Mouse (Mus musculus): ENCODE measurements at regions not wholly inside any gene's neighbourhood (a gene's known extent, or its start where the extent isn't known, plus 50 kb on each side); places are given as distances from the start of the nearest gene placed in this dataset.
A peak's percentile ranks its signal among the peaks of the same experiment; 100 is the strongest.

GRCm38 (mm10) chr2:3959181-3959580 is 58.3 kb upstream of the Frmd4a start:
- H3K36me3 ChIP-seq (ENCODE audit: insufficient read depth, low read length), result no peaks in the 10 kb centered on the region
- H3K9me3 ChIP-seq (ENCODE audit: low read length), result no peaks in the 10 kb centered on the region
- ATAC-seq (ENCODE audit: low FRiP score) (0 out of 2 replicates have a peak, but pooled peaks have one; percentile 20), DNase-seq (ENCODE audit: low spot score) (peak; percentile 49)
- H3K27ac ChIP-seq (ENCODE audit: low read depth, low read length), result no peak overlapping the region
- TF ChIP-seq CTCF (IDR thresholded peaks at IDR 0.05), result no peak
- WGBS, result 83% methylated on average over 1 of the region's 1 CpGs
- H3K4me2 ChIP-seq (ENCODE audit: low read depth, low read length, poor library complexity, severe bottlenecking), result no peak overlapping the region
- H3K4me1 ChIP-seq (ENCODE audit: insufficient read depth, low read length), result no peaks in the 10 kb centered on the region
- no peak overlapping the region for H3K9ac ChIP-seq (replicated peaks; ENCODE audit: low read length, poor library complexity, severe bottlenecking)
- H3K4me3 ChIP-seq (ENCODE audit: low read depth, low read length), result no peak overlapping the region
- no peaks in the 10 kb centered on the region for H3K27me3 ChIP-seq (ENCODE audit: insufficient read depth, low read length)

GRCm38 (mm10) chr2:3960213-3960612 is 57.3 kb upstream of the Frmd4a start:
- TF ChIP-seq CTCF (IDR thresholded peaks at IDR 0.05), result no peak
- WGBS, result 87% methylated on average over 5 of the region's 5 CpGs
- no peak for DNase-seq (ENCODE audit: low spot score)
- H3K4me3 ChIP-seq (ENCODE audit: low read depth, low read length), result no peak overlapping the region
- H3K4me2 ChIP-seq (ENCODE audit: low read depth, low read length, poor library complexity, severe bottlenecking), result no peak overlapping the region
- no peak for ATAC-seq (ENCODE audit: low FRiP score)
- H3K27me3 ChIP-seq (ENCODE audit: insufficient read depth, low read length), result no peaks in the 10 kb centered on the region
- no peaks in the 10 kb centered on the region for H3K4me1 ChIP-seq (ENCODE audit: insufficient read depth, low read length)
- no peak overlapping the region for H3K9ac ChIP-seq (replicated peaks; ENCODE audit: low read length, poor library complexity, severe bottlenecking)
- H3K36me3 ChIP-seq (ENCODE audit: insufficient read depth, low read length), result no peaks in the 10 kb centered on the region
- H3K27ac ChIP-seq (ENCODE audit: low read depth, low read length), result no peak overlapping the region
- H3K9me3 ChIP-seq (ENCODE audit: low read length), result no peaks in the 10 kb centered on the region

- Histone ChIP-seq H3K27ac (ENCODE audit: low read depth, low read length) (no peak overlapping the region), H3K36me3 (ENCODE audit: insufficient read depth, low read length) (no peaks in the 10 kb centered on the region), H3K4me3 (ENCODE audit: low read depth, low read length) (no peak overlapping the region), H3K27me3 (ENCODE audit: insufficient read depth, low read length) (no peaks in the 10 kb centered on the region), H3K4me1 (ENCODE audit: insufficient read depth, low read length) (no peaks in the 10 kb centered on the region), H3K9ac (replicated peaks; ENCODE audit: low read length, poor library complexity, severe bottlenecking) (no peak overlapping the region), H3K4me2 (ENCODE audit: low read depth, low read length, poor library complexity, severe bottlenecking) (no peak overlapping the region), H3K9me3 (ENCODE audit: low read length) (no peaks in the 10 kb centered on the region)
- ATAC-seq (ENCODE audit: low FRiP score) (peak; percentile 100), DNase-seq (ENCODE audit: low spot score) (peak; percentile 90)
- no peak for TF ChIP-seq CTCF (IDR thresholded peaks at IDR 0.05)
- 89% methylated on average over 4 of the region's 4 CpGs for WGBS
Observed at GRCm38 (mm10) chr2:3964351-3964750, 53.2 kb upstream of the Frmd4a start.

Data from midbrain, postnatal 0 days (tissue).